Mouse (Mus musculus): ENCODE data around the gene Celsr3.

Gene Celsr3

DNA sequence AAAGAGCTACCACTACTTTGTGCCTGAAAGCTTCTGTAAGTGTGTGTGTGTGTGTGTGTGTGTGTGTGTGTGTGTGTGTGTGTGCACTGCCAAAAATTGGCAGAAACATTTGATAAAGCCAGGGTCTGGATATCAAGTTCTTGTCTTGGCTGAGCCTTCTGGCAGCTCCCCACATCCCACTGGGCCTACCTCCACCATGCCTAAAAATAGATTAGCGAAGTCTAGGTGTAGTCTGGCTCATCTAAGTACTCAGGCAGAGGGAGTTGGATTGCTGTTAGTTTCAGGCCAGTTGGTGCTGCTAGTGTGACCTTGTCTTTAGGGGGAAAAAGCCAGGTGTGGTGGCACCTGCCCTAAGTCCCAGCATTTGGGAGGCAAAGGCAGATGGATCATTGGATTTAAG lies 19.3 kb upstream of the Celsr3 start:
- DNase-seq (ENCODE audit: low read depth, low spot score), result no peak

DNA sequence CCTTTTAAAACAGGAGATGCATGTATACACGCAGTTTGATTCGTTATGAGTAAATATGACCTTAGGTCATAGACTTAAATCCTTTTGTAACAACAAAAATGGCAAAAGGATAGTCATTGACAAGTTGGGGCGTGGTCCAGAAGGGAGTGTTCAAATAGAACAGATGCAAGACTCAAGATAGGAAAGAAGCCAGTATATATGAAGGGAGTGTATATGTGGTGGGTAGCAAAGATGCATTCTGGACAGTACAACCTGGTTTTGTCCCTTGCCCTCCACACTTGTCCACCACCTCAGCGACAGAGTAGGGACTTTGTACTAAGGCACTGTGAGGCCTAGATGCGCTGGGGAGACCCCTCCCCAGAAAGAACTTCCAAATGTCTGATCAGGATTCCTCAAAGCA lies 18.4 kb upstream of the Celsr3 start:
- DNase-seq (ENCODE audit: low read depth, low spot score), result no peak

DNA sequence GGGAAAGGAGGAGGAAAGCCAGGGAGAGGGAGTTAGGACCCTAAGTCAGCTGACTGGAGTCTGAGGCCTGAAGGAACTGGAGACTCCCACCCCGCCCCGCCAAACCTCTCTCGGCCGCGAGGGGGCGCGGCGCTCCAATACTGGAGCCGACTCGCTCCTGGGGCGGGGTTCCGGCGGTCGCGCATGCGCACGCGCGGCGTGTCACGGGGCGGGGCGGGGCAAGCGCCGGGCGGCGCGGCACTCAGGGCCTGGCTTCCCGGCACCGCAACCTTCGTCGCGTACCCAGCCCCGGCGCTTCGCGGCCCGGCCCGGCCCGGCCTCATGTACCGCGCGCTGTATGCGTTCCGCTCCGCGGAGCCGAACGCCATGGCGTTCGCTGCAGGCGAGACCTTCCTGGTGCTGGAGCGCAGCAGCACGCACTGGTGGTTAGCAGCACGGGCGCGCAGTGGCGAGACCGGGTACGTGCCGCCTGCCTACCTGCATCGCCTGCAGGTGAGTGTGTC lies 17.9 kb upstream of the Celsr3 start, which contains the start of gene Nckipsd:
Gene Nckipsd, plus strand, starts transcription at position 206 of the 503 bp plus-strand sequence.
- DNase-seq (ENCODE audit: low read depth, low spot score), result peak; percentile 75

GRCm38 (mm10) chr9:108809188-108809587 lies 16.9 kb upstream of the Celsr3 start:
- no peak for DNase-seq (ENCODE audit: low read depth, low spot score)

GRCm38 (mm10) chr9:108809723-108810122 lies 16.4 kb upstream of the Celsr3 start:
- DNase-seq (ENCODE audit: low read depth, low spot score), result no peak

- DNase-seq (ENCODE audit: low read depth, low spot score), result no peak
Measured at GRCm38 (mm10) chr9:108810516-108810915, 15.6 kb upstream of the Celsr3 start.

GRCm38 (mm10) chr9:108815557-108815956 lies 10.6 kb upstream of the Celsr3 start:
- no peak for DNase-seq (ENCODE audit: low read depth, low spot score)

- DNase-seq (ENCODE audit: low read depth, low spot score), result no peak
Measured at GRCm38 (mm10) chr9:108819495-108819894, 6.6 kb upstream of the Celsr3 start.

- DNase-seq (ENCODE audit: low read depth, low spot score), result no peak
Measured at GRCm38 (mm10) chr9:108820077-108820476, 6.0 kb upstream of the Celsr3 start.

DNA sequence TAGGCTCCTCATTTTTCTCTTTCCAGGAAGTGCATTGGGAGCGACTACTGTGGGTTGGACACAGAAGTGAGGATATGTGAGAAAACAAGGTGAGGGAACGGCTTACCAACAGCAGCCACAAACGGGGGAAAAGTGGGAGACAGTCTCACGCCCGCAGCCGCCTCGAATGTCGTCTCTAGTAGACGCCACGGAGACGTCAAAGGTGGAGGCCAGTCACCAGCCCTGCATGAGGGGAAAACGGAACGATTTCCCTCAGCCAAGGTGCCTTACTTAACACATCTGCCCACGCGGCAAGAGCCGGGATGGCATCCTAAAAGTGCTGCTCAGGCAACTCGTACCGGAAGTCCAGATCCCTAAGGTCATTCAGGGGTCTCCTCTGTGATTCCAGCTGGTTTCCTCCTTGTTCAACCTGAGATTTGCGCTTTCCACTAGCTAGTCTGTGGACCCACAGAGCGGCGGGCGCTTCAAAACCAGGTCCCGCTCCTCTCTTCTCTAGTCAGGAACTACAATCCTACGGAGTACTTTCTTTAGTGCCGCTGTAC lies 1.9 kb upstream of the Celsr3 start:
- DNase-seq (ENCODE audit: low read depth, low spot score), result no peak

- DNase-seq (ENCODE audit: low read depth, low spot score), result peak; percentile 95
Measured at GRCm38 (mm10) chr9:108824755-108825413, 1.2 kb upstream of the Celsr3 start.

DNA sequence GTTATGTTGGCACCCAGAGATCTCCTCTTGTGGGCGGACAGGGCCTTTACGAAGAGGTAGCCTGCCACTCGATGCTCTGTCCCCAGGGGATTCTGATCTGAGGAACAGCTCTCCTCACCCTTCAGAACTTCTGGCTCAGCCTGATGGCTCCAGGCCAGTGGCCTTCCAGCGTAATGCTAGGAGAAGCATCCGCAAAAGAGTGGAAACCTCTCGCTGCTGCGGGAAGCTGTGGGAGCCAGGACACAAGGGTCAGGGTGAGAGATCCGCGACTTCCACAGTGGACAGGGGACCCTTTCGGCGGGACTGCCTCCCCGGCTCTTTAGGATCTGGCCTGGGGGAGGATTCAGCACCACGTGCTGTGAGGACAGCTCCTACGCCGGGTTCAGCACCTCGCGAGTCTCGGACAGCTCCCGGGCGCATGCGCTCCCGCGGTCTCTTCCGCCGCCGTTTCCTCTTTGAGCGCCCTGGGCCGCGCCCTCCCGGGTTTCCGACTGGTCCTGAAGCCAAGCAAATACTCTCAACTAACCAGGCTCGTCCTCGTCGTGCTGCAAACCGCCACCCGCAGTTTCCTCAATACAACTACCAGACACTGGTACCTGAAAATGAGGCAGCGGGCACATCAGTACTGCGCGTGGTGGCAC lies 700 bp downstream of the Celsr3 start:
- no peak for DNase-seq (ENCODE audit: low read depth, low spot score)

DNA sequence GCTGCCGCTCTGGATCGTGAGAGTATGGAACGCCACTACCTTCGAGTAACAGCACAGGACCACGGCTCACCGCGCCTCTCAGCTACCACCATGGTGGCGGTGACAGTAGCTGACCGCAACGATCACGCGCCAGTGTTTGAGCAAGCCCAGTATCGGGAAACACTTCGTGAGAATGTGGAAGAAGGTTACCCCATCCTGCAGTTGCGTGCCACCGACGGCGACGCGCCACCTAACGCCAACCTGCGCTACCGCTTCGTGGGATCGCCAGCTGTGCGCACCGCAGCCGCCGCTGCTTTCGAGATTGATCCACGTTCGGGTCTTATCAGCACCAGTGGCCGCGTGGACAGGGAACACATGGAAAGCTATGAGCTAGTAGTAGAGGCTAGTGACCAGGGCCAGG lies 1.3 kb downstream of the Celsr3 start:
- no peak for DNase-seq (ENCODE audit: low read depth, low spot score)

GRCm38 (mm10) chr9:108827906-108828305 lies 1.8 kb downstream of the Celsr3 start:
- DNase-seq (ENCODE audit: low read depth, low spot score), result no peak

DNA sequence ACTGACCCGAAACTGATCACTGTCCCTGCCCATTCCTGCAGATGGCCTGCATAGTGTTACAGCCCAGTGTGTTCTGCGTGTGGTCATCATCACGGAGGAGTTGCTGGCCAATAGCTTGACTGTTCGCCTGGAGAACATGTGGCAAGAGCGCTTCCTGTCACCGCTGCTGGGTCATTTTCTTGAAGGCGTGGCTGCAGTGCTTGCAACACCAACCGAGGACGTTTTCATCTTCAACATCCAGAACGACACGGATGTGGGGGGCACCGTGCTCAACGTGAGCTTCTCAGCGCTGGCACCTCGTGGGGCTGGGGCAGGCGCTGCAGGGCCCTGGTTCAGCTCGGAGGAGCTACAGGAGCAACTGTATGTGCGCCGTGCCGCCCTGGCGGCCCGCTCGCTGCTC lies 5.5 kb downstream of the Celsr3 start:
- no peak for DNase-seq (ENCODE audit: low read depth, low spot score)

DNA sequence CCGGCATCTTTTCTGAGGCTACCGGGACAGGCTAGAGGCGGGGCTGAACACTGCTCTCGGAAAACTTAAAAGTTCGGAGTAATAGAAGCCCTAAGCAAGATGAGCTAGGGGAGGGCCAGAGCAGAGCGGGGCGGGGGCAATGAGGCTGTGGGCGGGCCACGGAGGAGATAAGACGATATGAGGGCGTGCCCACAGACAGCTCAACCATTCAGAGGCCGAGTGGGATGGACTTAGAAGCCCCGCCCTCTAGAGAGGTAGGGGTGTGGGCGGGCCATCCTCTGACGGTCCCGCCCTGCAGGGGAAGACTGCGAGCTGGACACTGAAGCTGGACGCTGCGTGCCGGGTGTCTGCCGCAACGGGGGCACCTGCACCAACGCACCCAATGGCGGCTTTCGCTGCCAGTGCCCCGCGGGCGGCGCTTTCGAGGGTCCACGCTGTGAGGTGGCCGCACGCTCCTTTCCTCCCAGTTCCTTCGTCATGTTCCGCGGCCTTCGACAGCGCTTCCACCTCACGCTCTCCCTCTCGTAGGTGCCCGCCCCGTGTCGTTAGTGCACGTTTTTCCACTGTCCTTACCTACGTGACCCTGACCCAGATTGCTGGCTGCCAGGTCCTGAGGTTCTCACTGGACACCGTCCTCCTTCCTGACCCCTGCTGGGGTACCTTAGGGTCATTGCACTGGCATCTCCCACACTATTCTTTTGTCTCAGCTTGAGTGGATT lies 6.4 kb downstream of the Celsr3 start:
- DNase-seq (ENCODE audit: low read depth, low spot score), result no peak

DNA sequence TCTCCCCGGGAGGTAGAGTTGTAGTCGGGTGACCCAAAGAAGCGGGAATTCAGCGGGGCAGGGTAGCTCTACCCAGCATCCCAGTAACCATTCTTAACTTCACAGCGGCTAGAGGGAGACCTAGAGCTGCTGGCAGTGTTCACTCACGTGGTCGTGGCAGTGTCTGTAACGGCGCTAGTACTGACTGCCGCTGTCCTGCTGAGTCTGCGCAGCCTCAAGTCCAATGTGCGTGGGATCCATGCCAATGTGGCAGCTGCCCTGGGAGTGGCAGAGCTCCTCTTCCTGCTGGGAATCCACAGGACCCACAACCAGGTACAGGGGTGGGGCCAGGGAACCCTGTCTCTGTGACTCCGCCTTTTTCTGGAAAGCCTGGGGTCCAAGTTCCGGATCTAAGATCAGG lies 16.9 kb downstream of the Celsr3 start:
- no peak for DNase-seq (ENCODE audit: low read depth, low spot score)

- DNase-seq (ENCODE audit: low read depth, low spot score), result no peak
Measured at GRCm38 (mm10) chr9:108845390-108845789, 19.3 kb downstream of the Celsr3 start.

DNA sequence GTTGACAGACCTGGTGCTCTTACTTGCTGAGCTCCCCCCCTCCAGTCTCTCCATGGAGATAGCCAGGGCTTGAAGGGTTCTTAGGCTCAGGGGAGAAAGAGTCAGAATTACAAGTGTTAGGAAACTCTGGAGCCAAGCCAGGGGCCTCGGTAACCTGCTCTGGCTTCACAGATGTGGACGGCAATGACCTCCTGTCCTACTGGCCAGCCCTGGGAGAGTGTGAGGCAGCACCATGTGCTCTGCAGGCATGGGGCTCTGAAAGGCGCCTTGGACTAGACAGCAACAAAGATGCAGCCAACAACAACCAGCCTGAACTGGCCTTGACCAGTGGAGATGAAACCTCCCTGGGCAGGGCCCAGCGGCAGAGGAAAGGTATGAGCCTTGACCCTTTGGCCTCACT lies 21.3 kb downstream of the Celsr3 start:
- no peak for DNase-seq (ENCODE audit: low read depth, low spot score)

- no peak for DNase-seq (ENCODE audit: low read depth, low spot score)
Measured at GRCm38 (mm10) chr9:108848419-108848818, 22.3 kb downstream of the Celsr3 start.

DNA sequence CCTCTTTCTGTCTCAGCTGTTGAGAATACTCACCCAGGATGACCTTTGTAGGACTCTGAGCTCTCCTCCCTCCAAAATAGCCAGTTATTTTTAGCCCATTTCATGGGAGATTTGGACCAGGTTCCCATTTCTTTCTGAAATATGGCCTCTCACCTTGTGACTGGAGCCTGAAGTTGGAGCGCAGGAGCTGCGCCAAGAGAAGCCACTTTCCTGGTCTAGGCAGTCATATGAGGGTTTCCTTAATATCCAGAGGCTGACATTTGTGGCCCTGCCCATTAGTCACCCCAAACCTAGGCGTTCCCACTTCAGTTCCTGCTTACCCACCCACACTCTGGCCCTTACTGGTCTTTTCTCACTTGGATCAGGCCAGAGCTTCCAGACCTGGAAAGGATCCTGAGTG lies 26.9 kb downstream of the Celsr3 start, which contains the start of gene Slc26a6:
Gene Slc26a6, plus strand, starts transcription at position 308 of the 400 bp plus-strand sequence.
- DNase-seq (ENCODE audit: low read depth, low spot score), result no peak

GRCm38 (mm10) chr9:108853635-108854240 lies 27.6 kb downstream of the Celsr3 start:
- DNase-seq (ENCODE audit: low read depth, low spot score), result peak; percentile 87

All from brain, embryonic 18.5 days (tissue).